ENCODE assay signal across 10 mouse cellular contexts in the genomic region with DNA sequence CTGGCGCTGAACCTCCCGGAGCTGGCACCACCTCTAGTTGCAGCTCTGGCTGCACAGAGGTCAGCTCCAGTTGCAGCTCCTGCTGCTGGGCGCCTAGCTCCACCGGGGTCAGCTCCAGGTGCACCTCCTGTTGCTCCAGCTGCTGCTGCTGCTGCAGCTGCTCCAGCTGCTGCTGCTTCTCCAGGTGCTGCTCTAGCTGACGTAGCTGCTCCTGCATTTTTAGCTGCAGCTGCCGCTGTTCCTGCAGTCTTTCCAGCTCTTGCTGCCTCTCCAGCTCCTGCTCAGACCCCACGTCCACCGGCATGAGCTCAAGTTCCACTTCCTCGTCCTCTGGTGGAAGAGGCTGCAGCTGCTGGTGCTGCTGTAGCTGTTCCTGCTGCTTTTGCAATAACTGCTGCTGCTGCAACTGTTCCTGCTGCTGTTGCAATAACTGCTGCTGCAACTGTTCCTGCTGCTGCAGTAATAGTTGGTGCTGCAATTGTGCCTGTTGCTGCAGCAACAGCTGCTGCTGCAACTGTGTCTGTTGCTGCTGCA. TPM values are rescaled to one million over a fixed set of nuclear protein-coding genes. Genes with fewer than 3 reads are reported as not detected.
DNase-seq lines count a peak whose midpoint lies in the region; ATAC-seq and TF ChIP-seq lines count a peak whose summit lies in the region.
"Had no signal": no experiment of that assay in that cellular context is flagged by ENCODE, and none has a peak within 500 bp of the region (broad histone marks: within the 10 kb centered on the region; RNA-seq: fewer than 3 reads in every experiment).

No protein-coding gene starts in this region.

- intact Hi-C loops in gastrocnemius, adult 2 months (cut with DNase I): no loop called here
- intact Hi-C loops in gastrocnemius, postnatal 36 days (cut with DNase I): no loop called here

- no peak; the same call in 1 of the 2 replicates for TF ChIP-seq POLR2A in bone marrow, adult 2 months (IDR thresholded peaks at IDR 0.05; ENCODE audit: borderline replicate concordance, control insufficient read depth, low read depth, low read length)

- H3K4me1 ChIP-seq in bone marrow, adult 2 months (ENCODE audit: control insufficient read depth, insufficient read depth, low read length): peaks cover 9% of the 10 kb centered on the region
- peaks cover 8% of the 10 kb centered on the region; the same call in 1 of the 2 replicates for H3K4me1 ChIP-seq in hindbrain, embryonic 14.5 days (replicated peaks; ENCODE audit: control insufficient read depth, insufficient read depth, low read length)

- no peak overlapping the region for H3K27ac ChIP-seq in gastrocnemius, adult 2 months
- H3K27ac ChIP-seq in bone marrow, adult 2 months (ENCODE audit: control insufficient read depth, insufficient read depth, low read depth, low read length, poor library complexity): peak overlapping the region; percentile 33
- H3K27ac ChIP-seq in hindbrain, embryonic 14.5 days: no peak overlapping the region
- H3K27ac ChIP-seq: layer of hippocampus, adult 2 months had no signal

- peak overlapping the region; percentile 48 for H3K4me2 ChIP-seq in hindbrain, embryonic 14.5 days (replicated peaks)

- no peak overlapping the region for H3K9ac ChIP-seq in hindbrain, embryonic 14.5 days

- H3K9me3 ChIP-seq in hindbrain, embryonic 14.5 days (ENCODE audit: control insufficient read depth, low read length): no peaks in the 10 kb centered on the region

- ATAC-seq in hindbrain, embryonic 14.5 days (ENCODE audit: low FRiP score): no peak
- peak; percentile 54 for ATAC-seq in megakaryocyte progenitor cell, adult 5-6 weeks (replicated peaks; ENCODE audit: poor library complexity)

- peaks cover 70% of the 10 kb centered on the region for H3K27me3 ChIP-seq in hindbrain, embryonic 14.5 days (ENCODE audit: control insufficient read depth, insufficient read depth, low read length)

- WGBS in bone marrow, adult 2 months: 6% methylated on average over 9 of the region's 9 CpGs
- 20% methylated on average over 9 of the region's 9 CpGs for WGBS in hindbrain, embryonic 14.5 days

- no peak for DNase-seq in gastrocnemius, adult 2 months
- DNase-seq in gastrocnemius, postnatal 36 days: no peak
- DNase-seq in hindbrain, embryonic 14.5 days (ENCODE audit: low spot score): no peak
- no peak for DNase-seq in spleen, adult 12 weeks (ENCODE audit: low spot score)
- no peak for DNase-seq in adrenal gland, adult 2 months
- DNase-seq in urinary bladder, postnatal 36 days (ENCODE audit: low spot score in 2 of 2): no peak
- DNase-seq: adrenal gland, postnatal 10 days had no signal

- peak overlapping the region; percentile 45; the same call in 1 of the 2 replicates for H3K4me3 ChIP-seq in gastrocnemius, adult 2 months
- no peak overlapping the region for H3K4me3 ChIP-seq in bone marrow, adult 2 months (replicated peaks; ENCODE audit: control insufficient read depth, low read depth, low read length)
- no peak overlapping the region for H3K4me3 ChIP-seq in hindbrain, embryonic 14.5 days (replicated peaks; ENCODE audit: low read length)

- TF ChIP-seq CTCF in gastrocnemius, adult 2 months (IDR thresholded peaks at IDR 0.05): no peak
- TF ChIP-seq CTCF in bone marrow, adult 2 months (IDR thresholded peaks at IDR 0.05; ENCODE audit: control insufficient read depth, insufficient read depth, low read length): no peak

- H3K36me3 ChIP-seq in hindbrain, embryonic 14.5 days (replicated peaks; ENCODE audit: control insufficient read depth, insufficient read depth): no peaks in the 10 kb centered on the region

RNA-seq across cellular contexts. Expression of a gene that starts 5.0 kb away (rescaled TPM):
- under 1 TPM in 1 of 2 experiments, not detected in 1; 0.08 TPM for total RNA-seq in gastrocnemius, adult 2 months (2021)
- under 1 TPM; 0.08 to 0.12 TPM for total RNA-seq in gastrocnemius, postnatal 36 days (2021)
- polyA plus RNA-seq in bone marrow, adult 2 months (2011; ENCODE audit: insufficient read depth, insufficient read length, low replicate concordance, missing spikeins): not detected in 2 replicates
- polyA plus RNA-seq in hindbrain, embryonic 14.5 days (2014; fragmentation: Nextera tagmentation; extraction: Ambion mirVana): 0.23 and 0.43 TPM in 2 replicates
- not detected in 2 replicates for total RNA-seq in megakaryocyte progenitor cell, adult 5-6 weeks (2015)
- not detected in 2 replicates for total RNA-seq in megakaryocyte progenitor cell, adult 5-6 weeks (2017)
- under 1 TPM; 0.17 to 0.31 TPM for total RNA-seq in adrenal gland, adult 2 months (2021)
- 1.1 and 1.6 TPM in 2 replicates for polyA plus RNA-seq in adrenal gland, adult 2 months (2012; rRNA removed)

RNA-seq across cellular contexts. Expression of a gene that starts 18.6 kb away (rescaled TPM):
- total RNA-seq in gastrocnemius, adult 2 months (2021): 1 to 10 TPM; 3.2 to 3.6 TPM
- total RNA-seq in gastrocnemius, postnatal 36 days (2021): 1 to 10 TPM; 2.2 to 3.2 TPM
- 0.87 and 0.90 TPM in 2 replicates for polyA plus RNA-seq in bone marrow, adult 2 months (2011; ENCODE audit: insufficient read depth, insufficient read length, low replicate concordance, missing spikeins)
- 5.5 and 6.4 TPM in 2 replicates for polyA plus RNA-seq in hindbrain, embryonic 14.5 days (2014; fragmentation: Nextera tagmentation; extraction: Ambion mirVana)
- total RNA-seq in megakaryocyte progenitor cell, adult 5-6 weeks (2015): 0.44 and 0.59 TPM in 2 replicates
- total RNA-seq in megakaryocyte progenitor cell, adult 5-6 weeks (2017): 1.8 and 3.7 TPM in 2 replicates
- total RNA-seq in adrenal gland, adult 2 months (2021): 1 to 10 TPM; 4.6 to 9.8 TPM
- polyA plus RNA-seq in adrenal gland, adult 2 months (2012; rRNA removed): 21.0 and 25.5 TPM in 2 replicates

RNA-seq across cellular contexts. Expression of a gene that starts 26.7 kb away (rescaled TPM):
- 10 to 100 TPM; 11.1 to 11.5 TPM for total RNA-seq in gastrocnemius, adult 2 months (2021)
- total RNA-seq in gastrocnemius, postnatal 36 days (2021): 10 to 100 TPM in 1 of 2 experiments, 1 to 10 TPM in 1; 8.9 to 10.3 TPM
- 7.6 and 13.1 TPM in 2 replicates for polyA plus RNA-seq in bone marrow, adult 2 months (2011; ENCODE audit: insufficient read depth, insufficient read length, low replicate concordance, missing spikeins)
- 24.6 and 25.4 TPM in 2 replicates for polyA plus RNA-seq in hindbrain, embryonic 14.5 days (2014; fragmentation: Nextera tagmentation; extraction: Ambion mirVana)
- 40.4 and 41.5 TPM in 2 replicates for total RNA-seq in megakaryocyte progenitor cell, adult 5-6 weeks (2015)
- 23.7 and 23.8 TPM in 2 replicates for total RNA-seq in megakaryocyte progenitor cell, adult 5-6 weeks (2017)
- 10 to 100 TPM; 25.6 to 36.4 TPM for total RNA-seq in adrenal gland, adult 2 months (2021)
- 46.5 and 54.9 TPM in 2 replicates for polyA plus RNA-seq in adrenal gland, adult 2 months (2012; rRNA removed)

RNA-seq across cellular contexts. Expression of a gene that starts 40.6 kb away (rescaled TPM):
- total RNA-seq in gastrocnemius, adult 2 months (2021): 10 to 100 TPM; 35.0 to 40.6 TPM
- 10 to 100 TPM; 34.1 to 38.2 TPM for total RNA-seq in gastrocnemius, postnatal 36 days (2021)
- 21.0 and 33.2 TPM in 2 replicates for polyA plus RNA-seq in bone marrow, adult 2 months (2011; ENCODE audit: insufficient read depth, insufficient read length, low replicate concordance, missing spikeins)
- polyA plus RNA-seq in hindbrain, embryonic 14.5 days (2014; fragmentation: Nextera tagmentation; extraction: Ambion mirVana): 72.2 and 78.1 TPM in 2 replicates
- 58.7 and 66.4 TPM in 2 replicates for total RNA-seq in megakaryocyte progenitor cell, adult 5-6 weeks (2015)
- 36.2 and 38.7 TPM in 2 replicates for total RNA-seq in megakaryocyte progenitor cell, adult 5-6 weeks (2017)
- 10 to 100 TPM; 52.8 to 60.8 TPM for total RNA-seq in adrenal gland, adult 2 months (2021)
- polyA plus RNA-seq in adrenal gland, adult 2 months (2012; rRNA removed): 95.2 and 110 TPM in 2 replicates

RNA-seq across cellular contexts. Expression of a gene that starts 53.5 kb away (rescaled TPM):
- 1 to 10 TPM; 7.1 to 8.0 TPM for total RNA-seq in gastrocnemius, adult 2 months (2021)
- total RNA-seq in gastrocnemius, postnatal 36 days (2021): 1 to 10 TPM; 5.8 to 7.6 TPM
- polyA plus RNA-seq in bone marrow, adult 2 months (2011; ENCODE audit: insufficient read depth, insufficient read length, low replicate concordance, missing spikeins): 1.7 and 5.6 TPM in 2 replicates
- polyA plus RNA-seq in hindbrain, embryonic 14.5 days (2014; fragmentation: Nextera tagmentation; extraction: Ambion mirVana): 21.6 and 24.8 TPM in 2 replicates
- total RNA-seq in megakaryocyte progenitor cell, adult 5-6 weeks (2015): 4.5 and 5.2 TPM in 2 replicates
- 11.1 and 12.0 TPM in 2 replicates for total RNA-seq in megakaryocyte progenitor cell, adult 5-6 weeks (2017)
- 10 to 100 TPM; 19.5 to 21.4 TPM for total RNA-seq in adrenal gland, adult 2 months (2021)
- 9.1 and 10.1 TPM in 2 replicates for polyA plus RNA-seq in adrenal gland, adult 2 months (2012; rRNA removed)
